In the genomic region with DNA sequence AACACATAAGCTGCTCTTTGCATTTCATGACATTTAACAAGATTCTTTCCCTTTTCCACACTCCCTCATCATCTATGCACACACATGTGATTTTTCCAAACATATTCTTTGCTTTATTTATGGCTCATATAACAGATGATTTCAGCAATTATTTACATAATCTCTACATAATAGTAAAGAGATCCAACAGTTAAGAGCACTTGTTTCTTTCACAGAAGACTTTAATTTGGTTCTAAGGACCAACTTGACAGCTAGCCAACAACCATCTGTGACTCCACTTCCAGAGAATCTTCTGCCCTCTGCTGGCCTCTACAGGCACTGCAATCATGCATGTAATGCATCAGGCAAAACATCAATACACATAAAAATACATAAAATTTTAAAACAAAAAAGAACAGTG, we compare ENCODE assay signal across 8 mouse cellular contexts. TPM values are rescaled to one million over a fixed set of nuclear protein-coding genes. Genes with fewer than 3 reads are reported as not detected.
DNase-seq lines count a peak whose midpoint lies in the region; ATAC-seq and TF ChIP-seq lines count a peak whose summit lies in the region.

No protein-coding gene starts in this region.

- H3K4me2 ChIP-seq in midbrain, embryonic 11.5 days = no peak overlapping the region
- H3K4me2 ChIP-seq in midbrain, embryonic 16.5 days (ENCODE audit: low read length) = no peak overlapping the region
- no peak overlapping the region for H3K4me2 ChIP-seq in limb, embryonic 14.5 days (replicated peaks; ENCODE audit: low read depth, low read length, severe bottlenecking)

- no peaks in the 10 kb centered on the region for H3K4me1 ChIP-seq in midbrain, embryonic 11.5 days (ENCODE audit: control insufficient read depth, insufficient read depth, low read length)
- H3K4me1 ChIP-seq in midbrain, embryonic 16.5 days (ENCODE audit: control insufficient read depth, insufficient read depth, low read length) = no peaks in the 10 kb centered on the region
- H3K4me1 ChIP-seq in limb, embryonic 14.5 days (ENCODE audit: control insufficient read depth, insufficient read depth, low read length) = no peaks in the 10 kb centered on the region

- H3K4me3 ChIP-seq in midbrain, embryonic 11.5 days (ENCODE audit: low read depth, low read length) = no peak overlapping the region
- no peak overlapping the region for H3K4me3 ChIP-seq in midbrain, embryonic 16.5 days (ENCODE audit: low read depth, low read length)
- H3K4me3 ChIP-seq in limb, embryonic 14.5 days (replicated peaks; ENCODE audit: low read length) = no peak overlapping the region

- H3K27me3 ChIP-seq in midbrain, embryonic 11.5 days (ENCODE audit: control insufficient read depth, insufficient read depth, low read length) = no peaks in the 10 kb centered on the region
- no peaks in the 10 kb centered on the region for H3K27me3 ChIP-seq in midbrain, embryonic 16.5 days (ENCODE audit: control insufficient read depth, insufficient read depth, low read depth, low read length)
- H3K27me3 ChIP-seq in limb, embryonic 14.5 days (ENCODE audit: control insufficient read depth, insufficient read depth, low read length) = no peaks in the 10 kb centered on the region

- DNase-seq in cerebellum, adult 18-20 months = peak; percentile 33 to 40
- no peak for DNase-seq in cerebellum, adult 11 months
- DNase-seq in midbrain, embryonic 11.5 days (ENCODE audit: low spot score, missing footprints) = peak; percentile 88
- peak; percentile 50 for DNase-seq in embryo, embryonic 10 days (ENCODE audit: low spot score)
- peak; percentile 83 for DNase-seq in kidney, postnatal 10 days
- DNase-seq in limb, embryonic 14.5 days (ENCODE audit: low spot score) = peak; percentile 65
- DNase-seq in natural killer cell, adult 2 months (ENCODE audit: low spot score in 2 of 2) = no peak

- peak; percentile 50; the same call in 1 of the 2 replicates for ATAC-seq in midbrain, embryonic 11.5 days (ENCODE audit: low FRiP score)
- ATAC-seq in midbrain, embryonic 16.5 days = no peak
- ATAC-seq in limb, embryonic 14.5 days (ENCODE audit: low FRiP score, low read depth) = no peak

- no peaks in the 10 kb centered on the region for H3K36me3 ChIP-seq in midbrain, embryonic 11.5 days (ENCODE audit: control insufficient read depth, insufficient read depth, low read length)
- H3K36me3 ChIP-seq in midbrain, embryonic 16.5 days (ENCODE audit: control insufficient read depth, insufficient read depth, low read length) = no peaks in the 10 kb centered on the region
- no peaks in the 10 kb centered on the region for H3K36me3 ChIP-seq in limb, embryonic 14.5 days (ENCODE audit: control insufficient read depth, insufficient read depth, low read length)

- no peak overlapping the region for H3K27ac ChIP-seq in midbrain, embryonic 11.5 days (ENCODE audit: low read depth, low read length)
- H3K27ac ChIP-seq in midbrain, embryonic 16.5 days (ENCODE audit: low read length) = no peak overlapping the region
- H3K27ac ChIP-seq in limb, embryonic 14.5 days (replicated peaks; ENCODE audit: low read depth, low read length) = no peak overlapping the region

- H3K9me3 ChIP-seq in midbrain, embryonic 11.5 days (ENCODE audit: control insufficient read depth, low read length) = no peaks in the 10 kb centered on the region
- no peaks in the 10 kb centered on the region for H3K9me3 ChIP-seq in midbrain, embryonic 16.5 days (replicated peaks; ENCODE audit: control insufficient read depth, low read length, poor library complexity, severe bottlenecking)
- H3K9me3 ChIP-seq in limb, embryonic 14.5 days (ENCODE audit: control insufficient read depth, low read length) = no peaks in the 10 kb centered on the region

- no peak for TF ChIP-seq POLR2A in limb, embryonic 14.5 days (IDR thresholded peaks at IDR 0.05; ENCODE audit: borderline replicate concordance, extremely low read depth, insufficient read depth, insufficient read length)

- H3K9ac ChIP-seq in midbrain, embryonic 11.5 days (ENCODE audit: low read length) = no peak overlapping the region
- no peak overlapping the region for H3K9ac ChIP-seq in midbrain, embryonic 16.5 days (ENCODE audit: low read depth, low read length)
- H3K9ac ChIP-seq in limb, embryonic 14.5 days (ENCODE audit: low read depth, low read length, severe bottlenecking) = no peak overlapping the region

RNA-seq across cellular contexts. Expression of gene Clvs2, which starts 28.6 kb away (rescaled TPM):
- polyA plus RNA-seq in midbrain, embryonic 11.5 days (2014; fragmentation: Nextera tagmentation; extraction: Ambion mirVana) = 5.6 and 7.7 TPM in 2 replicates
- 25.1 and 26.9 TPM in 2 replicates for polyA plus RNA-seq in midbrain, embryonic 16.5 days (2015; fragmentation: Nextera tagmentation; extraction: Ambion mirVana)
- polyA plus RNA-seq in limb, embryonic 14.5 days (2012; rRNA removed) = 0.17 and 0.30 TPM in 2 replicates
- not detected in 2 replicates for polyA plus RNA-seq in limb, embryonic 14.5 days (2014; fragmentation: Nextera tagmentation; extraction: Ambion mirVana)

Comparison
In these comparisons a context has a peak if more than half of its experiments do, and no peak if none do; other contexts are left out.
1. DNase-seq: peak in cerebellum, adult 18-20 months (2 of 2), midbrain, embryonic 11.5 days (single experiment), embryo, embryonic 10 days (single experiment), kidney, postnatal 10 days (single experiment) and limb, embryonic 14.5 days (single experiment); none in cerebellum, adult 11 months (single experiment) and natural killer cell, adult 2 months (0 of 2).